Mouse (Mus musculus) kidney, adult 18-20 months (tissue): ENCODE data around the gene Syde1.
"Not testable (repeated sequence)": the region's sequence is repeated elsewhere in the genome, so short reads cannot be mapped to it uniquely, and the experiment has no call there.

Experiments
- DNase-seq: peaks from one replicate; pipeline ENCODE4 v3.0.0; 2021

Syde1 gene

GRCm38 (mm10) chr10:78591406-78592328, at the start of gene Syde1:
Gene Syde1, minus strand, starts transcription at chr10:78591964.
- DNase-seq, result peak; percentile 75

DNA sequence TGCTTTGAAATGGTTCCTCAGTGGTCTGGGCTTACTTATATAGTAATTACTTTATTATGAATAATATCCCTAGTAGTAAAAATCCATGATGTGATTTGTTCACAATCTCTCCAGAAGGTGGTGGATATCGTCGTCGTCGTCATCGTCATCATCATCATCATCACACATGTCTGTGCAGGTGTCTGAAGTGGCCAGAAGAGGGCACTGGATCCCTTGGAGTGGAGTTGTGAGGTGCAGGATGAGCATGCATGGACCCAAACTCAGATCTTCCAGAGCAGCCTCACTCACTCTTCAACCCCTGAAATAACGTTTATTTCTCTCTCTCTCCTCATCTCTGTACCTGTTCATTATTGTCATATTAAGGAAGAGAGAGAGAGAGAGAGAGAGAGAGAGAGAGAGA, 40.5 kb upstream of the Syde1 start:
- peak; percentile 15 for DNase-seq

GRCm38 (mm10) chr10:78630194-78630593, 38.4 kb upstream of the Syde1 start:
- no peak for DNase-seq

DNA sequence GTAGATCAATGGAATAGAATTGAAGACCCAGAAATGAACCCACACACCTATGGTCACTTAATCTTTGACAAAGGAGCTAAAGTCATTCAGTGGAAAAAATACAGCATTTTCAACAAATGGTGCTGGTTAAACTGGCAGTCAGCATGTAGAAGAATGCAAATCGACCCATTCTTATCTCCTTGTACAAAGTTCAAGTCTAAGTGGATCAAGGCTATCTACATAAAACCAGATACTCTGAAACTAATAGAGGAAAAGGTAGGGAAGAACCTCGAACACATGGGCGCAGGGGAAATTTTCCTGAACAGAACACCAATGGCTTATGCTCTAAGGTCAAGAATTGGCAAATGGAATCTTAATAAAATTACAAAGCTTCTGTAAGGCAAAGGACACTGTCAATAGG, 31.4 kb upstream of the Syde1 start:
- DNase-seq, result not testable (repeated sequence)

DNA sequence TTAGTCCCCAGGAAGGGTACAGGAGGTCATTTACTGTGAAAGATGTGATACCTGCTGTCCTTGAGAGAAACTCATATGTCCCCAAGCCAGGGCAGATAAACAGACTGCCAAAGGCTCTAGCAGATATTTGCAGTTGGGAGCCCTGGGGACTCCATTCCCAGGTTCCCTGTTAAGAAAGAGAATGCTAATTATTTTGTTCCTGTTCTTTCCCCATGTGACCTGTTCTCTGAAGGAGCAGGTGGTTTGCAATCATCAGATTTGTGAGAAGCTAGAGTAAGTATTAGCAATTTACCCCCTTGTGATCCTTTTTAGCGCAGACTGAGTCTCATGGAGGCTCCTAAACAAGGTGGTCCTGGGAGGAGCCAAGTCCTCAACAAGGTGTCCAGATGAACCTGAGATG, 26.2 kb upstream of the Syde1 start, which contains the start of gene Olfr1357:
Olfr1357 (minus strand) TSS at position 101 of the 400 bp plus-strand sequence.
- DNase-seq, result no peak

GRCm38 (mm10) chr10:78607602-78608001, 15.8 kb upstream of the Syde1 start:
- DNase-seq, result no peak

DNA sequence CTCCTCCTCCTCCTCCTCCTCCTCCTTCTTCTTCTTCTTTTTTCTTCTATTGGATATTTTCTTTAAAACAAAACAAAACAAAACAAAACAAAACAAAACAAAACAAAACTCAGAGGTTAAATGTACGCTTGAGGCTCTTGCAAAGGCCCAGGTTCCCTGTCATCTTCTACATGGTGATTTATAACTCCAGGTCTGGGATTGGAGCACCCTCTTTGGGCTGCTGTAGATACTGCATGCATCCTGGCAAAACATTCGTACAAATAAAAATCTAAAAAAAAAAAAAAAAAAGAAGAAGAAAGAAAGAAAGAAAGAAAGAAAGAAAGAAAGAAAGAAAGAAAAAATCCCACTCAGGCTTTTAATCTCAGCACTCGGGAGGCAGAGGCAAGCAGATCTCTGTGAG, 13.3 kb upstream of the Syde1 start:
- DNase-seq, result peak; percentile 57

DNA sequence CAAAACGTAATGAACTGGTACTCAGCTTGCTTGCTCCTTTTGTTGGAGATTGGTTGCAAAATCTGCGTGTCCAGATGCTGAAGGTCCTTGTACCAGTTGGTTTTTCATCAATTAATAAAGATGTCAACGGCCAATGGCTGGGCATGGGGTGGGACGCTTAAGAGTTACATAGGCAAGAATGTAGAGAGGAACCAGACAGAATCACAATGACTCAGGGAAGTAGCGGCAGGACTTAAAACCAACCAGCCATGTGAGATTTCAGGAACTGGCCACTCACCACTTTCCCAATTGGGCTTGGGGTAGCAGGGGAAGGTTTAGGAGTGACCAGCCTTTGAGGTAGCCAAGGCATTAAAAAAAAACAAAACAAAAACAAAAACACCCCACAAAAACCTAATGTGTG, 8.1 kb upstream of the Syde1 start:
- DNase-seq, result no peak

- DNase-seq, result no peak
Observed at GRCm38 (mm10) chr10:78594566-78594965, 2.8 kb upstream of the Syde1 start.

GRCm38 (mm10) chr10:78594157-78594556, 2.4 kb upstream of the Syde1 start:
- DNase-seq, result peak; percentile 33

GRCm38 (mm10) chr10:78593736-78594135, 2.0 kb upstream of the Syde1 start:
- peak; percentile 70 for DNase-seq

DNA sequence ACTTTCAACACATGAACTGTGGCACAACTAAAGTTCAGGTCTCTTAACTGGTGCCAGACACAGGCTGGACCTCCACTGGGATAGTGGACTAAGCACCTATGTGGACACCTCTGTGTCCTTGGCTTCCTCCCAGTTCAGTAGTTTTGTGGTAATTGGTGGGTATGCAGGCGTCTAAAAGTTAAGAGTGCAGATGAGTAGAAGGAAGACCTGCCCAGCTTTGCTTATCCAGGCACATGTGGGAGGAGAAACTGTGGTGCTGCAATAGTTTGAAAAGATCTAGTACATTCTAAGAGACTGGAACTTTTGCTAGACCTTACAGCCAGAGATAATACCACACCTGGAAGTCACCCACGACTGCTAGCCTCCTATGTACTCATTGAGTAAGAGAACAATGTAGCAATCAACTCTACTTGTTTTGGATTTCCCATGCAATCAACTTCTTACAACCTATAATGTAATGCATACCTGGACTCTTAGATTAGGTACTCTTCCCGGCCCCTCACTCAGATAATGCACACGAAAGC, 1.2 kb upstream of the Syde1 start:
- no peak for DNase-seq

- peak; percentile 27 for DNase-seq
Observed at GRCm38 (mm10) chr10:78590744-78591143, 1.0 kb downstream of the Syde1 start.

DNA sequence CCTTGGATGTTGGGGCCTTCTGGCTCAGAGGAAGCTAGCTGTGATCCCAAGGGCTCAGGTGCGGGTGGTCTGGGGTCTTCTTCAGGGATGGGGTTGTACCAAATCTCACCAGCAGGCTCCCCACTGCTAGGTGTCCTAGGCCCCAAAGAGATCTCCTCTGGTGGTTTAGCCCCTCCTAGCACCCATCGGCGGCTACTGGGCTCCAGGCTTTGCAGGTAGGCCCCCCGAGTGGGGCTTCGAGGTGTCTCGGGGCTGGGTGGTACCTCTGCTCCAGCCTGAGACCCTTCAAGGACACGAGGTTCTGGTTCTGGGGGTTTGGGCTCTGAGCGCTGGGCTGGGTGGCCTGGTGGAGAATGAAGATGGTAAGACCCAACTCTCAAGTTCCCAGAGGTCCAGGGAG, 1.9 kb downstream of the Syde1 start:
- DNase-seq, result no peak

DNA sequence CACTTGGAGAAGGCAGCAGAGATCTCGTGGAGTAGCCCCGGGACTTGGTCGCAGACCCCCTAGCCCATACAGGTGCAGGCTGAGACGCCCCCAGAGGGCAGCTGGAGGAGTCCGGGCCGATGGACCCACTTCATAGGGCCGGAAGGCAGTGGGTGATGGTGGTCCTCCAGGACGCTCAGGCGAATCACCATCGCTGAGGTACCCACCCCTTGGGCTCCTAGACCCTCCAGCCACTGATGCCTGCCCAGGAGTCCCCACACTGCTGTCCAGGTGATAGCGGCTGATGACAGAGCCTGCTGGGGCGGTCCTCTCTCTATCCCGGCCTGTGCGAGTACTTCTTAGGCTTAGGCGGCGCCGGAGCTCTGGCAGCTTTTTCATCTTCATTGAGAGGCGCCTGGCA, 2.5 kb downstream of the Syde1 start:
- no peak for DNase-seq

GRCm38 (mm10) chr10:78586026-78586425, 5.7 kb downstream of the Syde1 start:
- no peak for DNase-seq

DNA sequence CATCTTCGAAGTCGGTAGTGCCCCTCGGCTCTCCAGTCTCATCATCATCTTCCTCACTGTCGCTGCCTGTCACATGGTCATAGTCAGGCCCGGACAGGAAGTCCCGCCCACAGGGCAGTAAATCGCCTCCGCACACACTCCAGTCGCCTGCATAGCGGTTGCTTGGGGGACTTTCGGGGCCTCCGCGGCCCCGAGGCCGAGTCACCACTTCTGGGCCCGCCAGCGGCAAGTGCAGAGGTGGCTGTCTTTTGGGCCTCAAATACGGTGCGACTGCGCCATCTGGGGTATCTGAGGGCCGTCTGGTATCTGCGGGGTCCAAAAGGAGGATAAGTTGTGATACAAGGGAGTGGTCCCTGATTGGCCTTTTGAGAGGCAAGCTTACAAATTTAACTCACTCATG, 6.2 kb downstream of the Syde1 start:
- no peak for DNase-seq

GRCm38 (mm10) chr10:78584996-78585395, 6.8 kb downstream of the Syde1 start:
- no peak for DNase-seq

GRCm38 (mm10) chr10:78583939-78584338, 7.8 kb downstream of the Syde1 start:
- DNase-seq, result no peak

DNA sequence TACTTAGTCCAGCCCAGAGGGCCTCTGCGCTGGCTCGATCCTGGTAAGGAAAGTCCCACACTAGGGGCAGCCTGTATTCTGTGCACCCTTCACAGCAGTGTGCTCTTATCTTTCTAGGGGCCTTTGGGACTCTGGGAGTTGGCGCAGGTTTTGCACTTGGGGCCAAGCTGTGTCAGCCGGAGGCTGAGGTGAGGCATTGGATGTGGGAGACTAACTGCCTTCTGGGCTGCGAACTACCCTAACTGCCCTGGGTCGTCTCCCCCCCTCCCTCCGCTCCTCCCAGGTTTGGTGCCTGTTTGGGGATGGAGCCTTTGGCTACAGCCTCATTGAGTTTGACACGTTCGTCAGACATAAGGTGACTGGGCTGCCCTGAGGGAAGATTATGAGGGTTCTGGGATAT, 8.4 kb downstream of the Syde1 start:
- no peak for DNase-seq

GRCm38 (mm10) chr10:78581121-78581520, 10.6 kb downstream of the Syde1 start:
- DNase-seq, result no peak

DNA sequence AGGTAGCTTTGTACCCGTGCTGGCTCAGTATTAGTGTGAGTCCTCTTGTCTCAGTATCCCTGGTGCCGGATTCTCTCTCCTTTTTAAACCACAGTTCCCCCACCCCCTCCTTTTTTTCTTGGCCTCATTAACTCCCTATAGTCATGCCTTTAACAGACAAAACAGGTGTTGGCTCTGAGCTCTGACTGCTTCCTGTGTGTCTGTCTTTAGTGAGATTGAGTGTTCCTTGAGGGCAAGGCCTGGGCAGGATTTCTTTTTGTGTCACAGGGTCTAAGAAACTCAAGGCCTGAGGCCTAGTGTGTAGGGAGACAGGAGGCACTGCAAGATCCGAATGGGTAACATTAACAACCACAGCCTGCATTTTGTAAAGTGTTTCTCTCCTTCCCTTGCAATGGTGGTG, 13.6 kb downstream of the Syde1 start:
- no peak for DNase-seq

- DNase-seq, result no peak
Observed at GRCm38 (mm10) chr10:78576435-78577184, 15.2 kb downstream of the Syde1 start.

- peak; percentile 70 for DNase-seq
Observed at GRCm38 (mm10) chr10:78575690-78576089, 16.1 kb downstream of the Syde1 start.
